Mouse (Mus musculus) embryonic fibroblast, embryonic 13.5 days (primary cell): ENCODE data around the gene Gm20521.

ENCODE experiments used
- CTCF ChIP-seq: IDR thresholded peaks from 2 replicates; pipeline ENCODE4 v1.5.1; 2011; ENCODE audit warnings: mild to moderate bottlenecking, control low read depth, low read length, moderate library complexity, borderline replicate concordance; ENCODE audit not compliant: insufficient read depth
- POLR2A ChIP-seq: IDR thresholded peaks from 2 replicates; pipeline ENCODE4 v1.6.1; 2011; ENCODE audit warnings: low read depth, mild to moderate bottlenecking, control low read depth, low read length, moderate library complexity

- no peak for TF ChIP-seq CTCF
- no peak for TF ChIP-seq POLR2A
Measured at GRCm38 (mm10) chr14:54856703-54857102, 26.5 kb upstream of the Gm20521 start.
